ENCODE assay signal across 14 mouse cellular contexts in the genomic region with DNA sequence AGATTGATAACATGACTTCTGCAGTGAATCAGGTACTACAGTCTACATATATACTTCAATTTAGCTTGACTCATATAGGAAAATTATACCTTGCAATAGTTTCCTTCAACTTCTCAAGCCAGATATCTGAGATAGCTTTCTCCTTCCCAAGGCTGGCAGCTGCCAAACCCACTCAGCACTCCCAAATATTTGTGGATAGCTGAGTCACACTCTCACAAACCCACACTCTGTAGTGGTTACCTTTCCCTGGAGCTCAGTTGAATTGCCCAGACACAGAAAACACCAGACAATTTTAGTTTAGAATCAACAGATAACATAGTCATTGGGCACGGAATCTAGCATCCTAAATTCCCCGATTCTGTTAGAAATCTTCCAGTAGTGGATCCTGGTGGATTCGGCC.
"Had no signal": no experiment of that assay in that cellular context is flagged by ENCODE, and none has a peak within 500 bp of the region (broad histone marks: within the 10 kb centered on the region; RNA-seq: fewer than 3 reads in every experiment).

No protein-coding gene starts in this region.

- H3K27me3 ChIP-seq: midbrain, embryonic 12.5 days; midbrain, embryonic 15.5 days; neural tube, embryonic 12.5 days; stomach, embryonic 15.5 days had no signal

- H3K4me1 ChIP-seq: midbrain, embryonic 10.5 days; midbrain, embryonic 12.5 days; midbrain, embryonic 15.5 days; neural tube, embryonic 12.5 days; stomach, embryonic 15.5 days had no signal

- H3K9ac ChIP-seq: lung, embryonic 14.5 days; midbrain, embryonic 12.5 days; midbrain, embryonic 15.5 days; neural tube, embryonic 12.5 days; stomach, embryonic 15.5 days had no signal

- H3K4me2 ChIP-seq: lung, embryonic 14.5 days; midbrain, embryonic 12.5 days; midbrain, embryonic 15.5 days; neural tube, embryonic 12.5 days; stomach, embryonic 15.5 days had no signal

- DNase-seq: lung, adult 18-20 months; lung, embryonic 14.5 days; lung, postnatal 10 days; lung, postnatal 4 days; right cerebral cortex, postnatal 14 days; thymus, adult 18-20 months; thymus, postnatal 14 days; thymus, postnatal 36 days had no signal

- H3K9me3 ChIP-seq: midbrain, embryonic 10.5 days; midbrain, embryonic 12.5 days; midbrain, embryonic 15.5 days; neural tube, embryonic 12.5 days; stomach, embryonic 15.5 days had no signal

- H3K27ac ChIP-seq: midbrain, embryonic 10.5 days; midbrain, embryonic 12.5 days; midbrain, embryonic 15.5 days; neural tube, embryonic 12.5 days; stomach, embryonic 15.5 days; stomach, postnatal 0 days had no signal

- H3K36me3 ChIP-seq: midbrain, embryonic 10.5 days; midbrain, embryonic 12.5 days; midbrain, embryonic 15.5 days; neural tube, embryonic 12.5 days; stomach, embryonic 15.5 days had no signal

- ATAC-seq: midbrain, embryonic 15.5 days had no signal

- H3K4me3 ChIP-seq: midbrain, embryonic 10.5 days; midbrain, embryonic 12.5 days; midbrain, embryonic 15.5 days; neural tube, embryonic 12.5 days; stomach, embryonic 15.5 days had no signal
